Mouse (Mus musculus) small intestine, adult 2 months (tissue): Measurements from ENCODE around the gene Gm20458.

Experiments used
- CTCF ChIP-seq: fragments of 200-500 bp; IDR thresholded peaks from 2 replicates; pipeline ENCODE4 v1.5.1; 2012; ENCODE audit warnings: low read depth, mild to moderate bottlenecking, control low read depth, inconsistent platforms, low read length, moderate library complexity, mixed read lengths; ENCODE audit not compliant: insufficient replicate concordance, insufficient read length; ENCODE audit errors: extremely low read depth
- POLR2A ChIP-seq: fragments of 200-500 bp; IDR thresholded peaks from 2 replicates; pipeline ENCODE4 v1.6.1; 2012; ENCODE audit warnings: low read depth, mild to moderate bottlenecking, control low read depth, inconsistent platforms, low read length, moderate library complexity

DNA sequence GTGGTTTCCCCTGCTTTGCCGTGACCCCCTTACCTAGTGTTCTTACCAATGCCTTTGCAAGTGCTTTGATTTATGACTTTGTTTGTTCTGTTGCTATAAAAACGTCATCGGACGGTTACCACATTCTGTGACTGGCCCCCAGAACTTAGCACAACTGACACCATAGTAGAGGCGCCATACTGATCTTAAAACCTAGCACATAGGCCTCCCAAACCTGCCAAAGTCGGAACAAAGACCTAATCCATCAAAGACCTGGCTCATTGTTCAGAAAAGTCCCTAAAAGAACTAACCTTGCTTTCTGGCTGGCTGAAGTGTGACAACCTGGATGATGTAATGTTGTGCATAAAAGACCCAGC lies 58.4 kb downstream of the Gm20458 start:
- TF ChIP-seq CTCF (no peak), POLR2A (no peak)
